26 mouse cellular contexts compared by ENCODE assay signal in genomic region chr11:106760511-106760910, GRCm38 (mm10). TPM values are rescaled to one million over a fixed set of nuclear protein-coding genes. Genes with fewer than 3 reads are reported as not detected.
A peak's percentile ranks its signal among the peaks of the same experiment; 100 is the strongest.
DNase-seq lines count a peak whose midpoint lies in the region; ATAC-seq and TF ChIP-seq lines count a peak whose summit lies in the region.
"Had no signal": no experiment of that assay in that cellular context is flagged by ENCODE, and none has a peak within 500 bp of the region (broad histone marks: within the 10 kb centered on the region; RNA-seq: fewer than 3 reads in every experiment).

No protein-coding gene starts in this region.

- no peak for TF ChIP-seq CTCF in CH12.LX (conservative IDR thresholded peaks at IDR 0.05 in 1 of 2, IDR thresholded peaks at IDR 0.05 in 1 of 2; ENCODE audit: low read depth in 2 of 2, low read length in 2 of 2)
- TF ChIP-seq CTCF in bone marrow, adult 2 months (IDR thresholded peaks at IDR 0.05; ENCODE audit: control insufficient read depth, insufficient read depth, low read length): no peak

- H3K27ac ChIP-seq in hindbrain, embryonic 10.5 days: 0 out of 2 replicates have a peak overlapping the region, but pooled peaks have one; percentile 0
- no peak overlapping the region for H3K27ac ChIP-seq in hindbrain, embryonic 13.5 days
- H3K27ac ChIP-seq in CH12.LX (ENCODE audit: insufficient read depth, low read depth): peak overlapping the region; percentile 99
- peak overlapping the region; percentile 92 for H3K27ac ChIP-seq in bone marrow, adult 2 months (ENCODE audit: control insufficient read depth, insufficient read depth, low read depth, low read length, poor library complexity)
- no peak overlapping the region for H3K27ac ChIP-seq in forebrain, embryonic 14.5 days (ENCODE audit: low read depth, low read length)
- H3K27ac ChIP-seq: intestine, embryonic 15.5 days; neural tube, embryonic 13.5 days; stomach, postnatal 0 days had no signal

- in situ Hi-C loops in CH12.LX (cut with MboI; ENCODE audit: low pct_ligation_motif_present, low pct_unique_long_range_greater_than_20kb, low sequenced_read_pairs): loop anchor here (25.0 kb wide), 1 partner anchor 448 kb away; the partner anchor contains the start of genes Cd79b and Gh

- H3K9me3 ChIP-seq in hindbrain, embryonic 10.5 days: no peaks in the 10 kb centered on the region
- no peaks in the 10 kb centered on the region for H3K9me3 ChIP-seq in hindbrain, embryonic 13.5 days
- H3K9me3 ChIP-seq in megakaryocyte, embryonic 14.5 days: 0 out of 2 replicates have a peak, but pooled peaks cover 10% of the 10 kb centered on the region
- peaks cover 3% of the 10 kb centered on the region for H3K9me3 ChIP-seq in CH12.LX (replicated peaks; ENCODE audit: low read length)
- H3K9me3 ChIP-seq in forebrain, embryonic 14.5 days (replicated peaks; ENCODE audit: control insufficient read depth, low read length): no peaks in the 10 kb centered on the region
- H3K9me3 ChIP-seq: embryonic facial prominence, embryonic 10.5 days; intestine, embryonic 15.5 days; neural tube, embryonic 13.5 days had no signal

- dilution Hi-C loops in CH12.LX (cut with MboI; ENCODE audit: extremely low pct_ligation_motif_present, extremely low pct_unique_long_range_greater_than_20kb, low sequenced_read_pairs): no loop called here

- no peak for TF ChIP-seq EP300 in CH12.LX (IDR thresholded peaks at IDR 0.05; ENCODE audit: low read length)

- H3K4me2 ChIP-seq in hindbrain, embryonic 13.5 days: no peak overlapping the region
- no peak overlapping the region for H3K4me2 ChIP-seq in CH12.LX (ENCODE audit: insufficient read depth, low read depth, poor library complexity, severe bottlenecking)
- no peak overlapping the region for H3K4me2 ChIP-seq in forebrain, embryonic 14.5 days (ENCODE audit: low read length)
- H3K4me2 ChIP-seq: intestine, embryonic 15.5 days; neural tube, embryonic 13.5 days had no signal

- H3K36me3 ChIP-seq in hindbrain, embryonic 10.5 days: peaks cover 14% of the 10 kb centered on the region
- 0 out of 2 replicates have a peak, but pooled peaks cover 3% of the 10 kb centered on the region for H3K36me3 ChIP-seq in hindbrain, embryonic 13.5 days
- peaks cover 34% of the 10 kb centered on the region for H3K36me3 ChIP-seq in megakaryocyte, embryonic 14.5 days (replicated peaks; ENCODE audit: low read length)
- peaks cover 26 to 53% of the 10 kb centered on the region in 2 experiments for H3K36me3 ChIP-seq in CH12.LX (replicated peaks in 1 of 2; ENCODE audit: control insufficient read depth in 1 of 2, insufficient read depth in 1 of 2, low read length in 1 of 2)
- 0 out of 2 replicates have a peak, but pooled peaks cover 3% of the 10 kb centered on the region for H3K36me3 ChIP-seq in forebrain, embryonic 14.5 days (ENCODE audit: control insufficient read depth, insufficient read depth, low read length)
- H3K36me3 ChIP-seq: neural tube, embryonic 13.5 days had no signal

- no peaks in the 10 kb centered on the region for H3K27me3 ChIP-seq in hindbrain, embryonic 10.5 days (ENCODE audit: insufficient read depth, poor library complexity, severe bottlenecking)
- no peaks in the 10 kb centered on the region for H3K27me3 ChIP-seq in hindbrain, embryonic 13.5 days
- peaks cover 9% of the 10 kb centered on the region for H3K27me3 ChIP-seq in megakaryocyte, embryonic 14.5 days (replicated peaks)
- H3K27me3 ChIP-seq in CH12.LX (replicated peaks): no peaks in the 10 kb centered on the region
- no peaks in the 10 kb centered on the region for H3K27me3 ChIP-seq in forebrain, embryonic 14.5 days (replicated peaks; ENCODE audit: control insufficient read depth, insufficient read depth, low read length)
- H3K27me3 ChIP-seq: intestine, embryonic 15.5 days; neural tube, embryonic 13.5 days had no signal

- ATAC-seq in hindbrain, embryonic 13.5 days (ENCODE audit: low FRiP score): no peak
- ATAC-seq in megakaryocyte, adult 5-6 weeks (ENCODE audit: poor library complexity, severe bottlenecking): no peak
- no peak for ATAC-seq in forebrain, embryonic 14.5 days
- ATAC-seq: activated CD4-positive, CD25-positive, alpha-beta regulatory T cell, adult 4 months; forebrain, embryonic 16.5 days; hindbrain, embryonic 16.5 days; intestine, embryonic 15.5 days; lung, postnatal 0 days had no signal

- TF ChIP-seq RAD21 in CH12.LX (IDR thresholded peaks at IDR 0.05; ENCODE audit: low read depth, low read length): no peak

- H3K9ac ChIP-seq in hindbrain, embryonic 13.5 days: no peak overlapping the region
- 0 out of 2 replicates have a peak overlapping the region, but pooled peaks have one; percentile 79 for H3K9ac ChIP-seq in CH12.LX (ENCODE audit: insufficient read depth, low read depth)
- no peak overlapping the region for H3K9ac ChIP-seq in forebrain, embryonic 14.5 days (ENCODE audit: low read length)
- H3K9ac ChIP-seq: intestine, embryonic 15.5 days; neural tube, embryonic 13.5 days had no signal

- no peaks in the 10 kb centered on the region for H3K79me2 ChIP-seq in CH12.LX (replicated peaks; ENCODE audit: control insufficient read depth, extremely low read depth, insufficient read depth, poor library complexity, severe bottlenecking)

- H3K4me3 ChIP-seq in hindbrain, embryonic 10.5 days: no peak overlapping the region
- H3K4me3 ChIP-seq in hindbrain, embryonic 13.5 days: no peak overlapping the region
- H3K4me3 ChIP-seq in megakaryocyte, embryonic 14.5 days (replicated peaks): peak overlapping the region; percentile 65
- peak overlapping the region in 1 of 3 experiments; percentile 6 for H3K4me3 ChIP-seq in CH12.LX (replicated peaks in 1 of 3; ENCODE audit: low read depth in 2 of 3, low read length in 2 of 3, poor library complexity in 1 of 3)
- no peak overlapping the region for H3K4me3 ChIP-seq in bone marrow, adult 2 months (replicated peaks; ENCODE audit: control insufficient read depth, low read depth, low read length)
- no peak overlapping the region for H3K4me3 ChIP-seq in forebrain, embryonic 14.5 days (ENCODE audit: low read depth, low read length)
- H3K4me3 ChIP-seq: embryonic facial prominence, embryonic 10.5 days; intestine, embryonic 15.5 days; myocyte; neural tube, embryonic 13.5 days had no signal

- peaks cover 15% of the 10 kb centered on the region for H3K4me1 ChIP-seq in hindbrain, embryonic 10.5 days (replicated peaks)
- peaks cover 17% of the 10 kb centered on the region for H3K4me1 ChIP-seq in hindbrain, embryonic 13.5 days (replicated peaks)
- H3K4me1 ChIP-seq in megakaryocyte, embryonic 14.5 days: peaks cover 71% of the 10 kb centered on the region
- peaks cover 45 to 80% of the 10 kb centered on the region in 2 experiments for H3K4me1 ChIP-seq in CH12.LX (ENCODE audit: control insufficient read depth in 1 of 2, insufficient read depth in 2 of 2)
- H3K4me1 ChIP-seq in bone marrow, adult 2 months (ENCODE audit: control insufficient read depth, insufficient read depth, low read length): peaks cover 24% of the 10 kb centered on the region
- H3K4me1 ChIP-seq in forebrain, embryonic 14.5 days (ENCODE audit: control insufficient read depth, insufficient read depth, low read length): no peaks in the 10 kb centered on the region

- no peak for TF ChIP-seq POLR2A in CH12.LX (IDR thresholded peaks at IDR 0.05; ENCODE audit: low read depth, low read length)
- no peak for TF ChIP-seq POLR2A in bone marrow, adult 2 months (IDR thresholded peaks at IDR 0.05; ENCODE audit: borderline replicate concordance, control insufficient read depth, low read depth, low read length)

- 92% methylated on average over 5 of the region's 5 CpGs for WGBS in hindbrain, embryonic 10.5 days
- 91% methylated on average over 5 of the region's 5 CpGs for WGBS in hindbrain, embryonic 13.5 days
- 66% methylated on average over 5 of the region's 5 CpGs for WGBS in bone marrow, adult 2 months
- WGBS in forebrain, embryonic 14.5 days: 94% methylated on average over 5 of the region's 5 CpGs

- DNase-seq in hindbrain, embryonic 10.5 days (ENCODE audit: low spot score): no peak
- no peak for DNase-seq in CH12.LX (ENCODE audit: extremely low read depth)
- DNase-seq in forebrain, embryonic 14.5 days (ENCODE audit: low spot score): no peak
- DNase-seq: adrenal gland, adult 8-10 months; cerebellum, adult 8-10 months; gastrocnemius, postnatal 10 days; heart, postnatal 4 days; kidney, adult 8-10 months; kidney, postnatal 10 days; midbrain, embryonic 14.5 days; thymus, adult 2 months; thymus, postnatal 4 days had no signal

RNA-seq across cellular contexts. Expression of gene Milr1, which starts 9.5 kb away (rescaled TPM):
- 0.93 and 1.6 TPM in 2 replicates for polyA plus RNA-seq in hindbrain, embryonic 10.5 days (2016; fragmentation: Nextera tagmentation; extraction: Ambion mirVana)
- polyA plus RNA-seq in hindbrain, embryonic 13.5 days (2015; fragmentation: Nextera tagmentation; extraction: Ambion mirVana): 0.78 and 1.3 TPM in 2 replicates
- polyA plus RNA-seq in megakaryocyte, embryonic 14.5 days (2012; ENCODE audit: insufficient read depth, low replicate concordance): 1.2 TPM in 1 of 2 replicates, not detected in the other
- total RNA-seq in megakaryocyte, adult 5-6 weeks (2015): 195 and 212 TPM in 2 replicates
- 204 and 237 TPM in 2 replicates for total RNA-seq in megakaryocyte, adult 5-6 weeks (2017)
- total RNA-seq in CH12.LX (2012; rRNA removed): 22.0 and 28.1 TPM in 2 replicates
- total RNA-seq in CH12.LX (2014; rRNA removed): 41.2 and 50.1 TPM in 2 replicates
- polyA plus RNA-seq in CH12.LX (2012; ENCODE audit: insufficient read length, low read depth): 33.1 and 35.4 TPM in 2 replicates
- 8.9 and 38.3 TPM in 2 replicates for polyA plus RNA-seq in bone marrow, adult 2 months (2011; ENCODE audit: insufficient read depth, insufficient read length, low replicate concordance, missing spikeins)
- 0.61 and 0.78 TPM in 2 replicates for polyA plus RNA-seq in forebrain, embryonic 14.5 days (2014; fragmentation: Nextera tagmentation; extraction: Ambion mirVana)
- total RNA-seq: layer of hippocampus, postnatal 25 days had no signal

RNA-seq across cellular contexts. Expression of gene Pecam1, which starts 10.1 kb away (rescaled TPM):
- polyA plus RNA-seq in hindbrain, embryonic 10.5 days (2016; fragmentation: Nextera tagmentation; extraction: Ambion mirVana): 17.3 and 18.3 TPM in 2 replicates
- polyA plus RNA-seq in hindbrain, embryonic 13.5 days (2015; fragmentation: Nextera tagmentation; extraction: Ambion mirVana): 17.4 and 17.6 TPM in 2 replicates
- 1.3 and 13.6 TPM in 2 replicates for polyA plus RNA-seq in megakaryocyte, embryonic 14.5 days (2012; ENCODE audit: insufficient read depth, low replicate concordance)
- 25.0 and 26.2 TPM in 2 replicates for total RNA-seq in megakaryocyte, adult 5-6 weeks (2015)
- 22.6 and 24.4 TPM in 2 replicates for total RNA-seq in megakaryocyte, adult 5-6 weeks (2017)
- total RNA-seq in CH12.LX (2012; rRNA removed): 19.2 and 22.3 TPM in 2 replicates
- total RNA-seq in CH12.LX (2014; rRNA removed): 18.4 and 20.4 TPM in 2 replicates
- 18.9 and 19.2 TPM in 2 replicates for polyA plus RNA-seq in CH12.LX (2012; ENCODE audit: insufficient read length, low read depth)
- 21.7 and 33.5 TPM in 2 replicates for polyA plus RNA-seq in bone marrow, adult 2 months (2011; ENCODE audit: insufficient read depth, insufficient read length, low replicate concordance, missing spikeins)
- 15.0 and 16.8 TPM in 2 replicates for polyA plus RNA-seq in forebrain, embryonic 14.5 days (2014; fragmentation: Nextera tagmentation; extraction: Ambion mirVana)

RNA-seq across cellular contexts. Expression of gene Polg2, which starts 18.8 kb away (rescaled TPM):
- polyA plus RNA-seq in hindbrain, embryonic 10.5 days (2016; fragmentation: Nextera tagmentation; extraction: Ambion mirVana): 8.1 and 10.1 TPM in 2 replicates
- polyA plus RNA-seq in hindbrain, embryonic 13.5 days (2015; fragmentation: Nextera tagmentation; extraction: Ambion mirVana): 9.1 and 9.7 TPM in 2 replicates
- 0.62 TPM in 1 of 2 replicates, not detected in the other for polyA plus RNA-seq in megakaryocyte, embryonic 14.5 days (2012; ENCODE audit: insufficient read depth, low replicate concordance)
- 11.6 and 13.3 TPM in 2 replicates for total RNA-seq in megakaryocyte, adult 5-6 weeks (2015)
- total RNA-seq in megakaryocyte, adult 5-6 weeks (2017): 7.8 and 11.1 TPM in 2 replicates
- 12.5 and 13.3 TPM in 2 replicates for total RNA-seq in CH12.LX (2012; rRNA removed)
- total RNA-seq in CH12.LX (2014; rRNA removed): 12.3 and 15.3 TPM in 2 replicates
- 11.5 and 12.1 TPM in 2 replicates for polyA plus RNA-seq in CH12.LX (2012; ENCODE audit: insufficient read length, low read depth)
- polyA plus RNA-seq in bone marrow, adult 2 months (2011; ENCODE audit: insufficient read depth, insufficient read length, low replicate concordance, missing spikeins): 4.9 and 6.1 TPM in 2 replicates
- 9.1 and 10.1 TPM in 2 replicates for polyA plus RNA-seq in forebrain, embryonic 14.5 days (2014; fragmentation: Nextera tagmentation; extraction: Ambion mirVana)

RNA-seq across cellular contexts. Expression of gene Ddx5, which starts 28.5 kb away (rescaled TPM):
- 285 and 301 TPM in 2 replicates for polyA plus RNA-seq in hindbrain, embryonic 10.5 days (2016; fragmentation: Nextera tagmentation; extraction: Ambion mirVana)
- polyA plus RNA-seq in hindbrain, embryonic 13.5 days (2015; fragmentation: Nextera tagmentation; extraction: Ambion mirVana): 431 and 450 TPM in 2 replicates
- 1,300 and 3,413 TPM in 2 replicates for polyA plus RNA-seq in megakaryocyte, embryonic 14.5 days (2012; ENCODE audit: insufficient read depth, low replicate concordance)
- 755 and 789 TPM in 2 replicates for total RNA-seq in megakaryocyte, adult 5-6 weeks (2015)
- 996 and 1,155 TPM in 2 replicates for total RNA-seq in megakaryocyte, adult 5-6 weeks (2017)
- total RNA-seq in CH12.LX (2012; rRNA removed) (269 and 351 TPM in 2 replicates), CH12.LX (2014; rRNA removed) (505 and 574 TPM in 2 replicates)
- polyA plus RNA-seq in CH12.LX (2012; ENCODE audit: insufficient read length, low read depth): 1,169 and 1,328 TPM in 2 replicates
- polyA plus RNA-seq in bone marrow, adult 2 months (2011; ENCODE audit: insufficient read depth, insufficient read length, low replicate concordance, missing spikeins): 448 and 600 TPM in 2 replicates
- polyA plus RNA-seq in forebrain, embryonic 14.5 days (2014; fragmentation: Nextera tagmentation; extraction: Ambion mirVana): 504 and 550 TPM in 2 replicates

RNA-seq across cellular contexts. Expression of gene Cep95, which starts 28.5 kb away (rescaled TPM):
- polyA plus RNA-seq in hindbrain, embryonic 10.5 days (2016; fragmentation: Nextera tagmentation; extraction: Ambion mirVana): 14.8 and 20.2 TPM in 2 replicates
- 15.7 and 18.2 TPM in 2 replicates for polyA plus RNA-seq in hindbrain, embryonic 13.5 days (2015; fragmentation: Nextera tagmentation; extraction: Ambion mirVana)
- polyA plus RNA-seq in megakaryocyte, embryonic 14.5 days (2012; ENCODE audit: insufficient read depth, low replicate concordance): 2.0 TPM in 1 of 2 replicates, not detected in the other
- total RNA-seq in megakaryocyte, adult 5-6 weeks (2015): 15.8 and 16.5 TPM in 2 replicates
- 12.2 and 18.6 TPM in 2 replicates for total RNA-seq in megakaryocyte, adult 5-6 weeks (2017)
- 17.2 and 17.5 TPM in 2 replicates for total RNA-seq in CH12.LX (2012; rRNA removed)
- total RNA-seq in CH12.LX (2014; rRNA removed): 21.7 and 24.4 TPM in 2 replicates
- polyA plus RNA-seq in CH12.LX (2012; ENCODE audit: insufficient read length, low read depth): 19.3 and 25.3 TPM in 2 replicates
- 39.6 and 53.9 TPM in 2 replicates for polyA plus RNA-seq in bone marrow, adult 2 months (2011; ENCODE audit: insufficient read depth, insufficient read length, low replicate concordance, missing spikeins)
- 12.2 and 14.2 TPM in 2 replicates for polyA plus RNA-seq in forebrain, embryonic 14.5 days (2014; fragmentation: Nextera tagmentation; extraction: Ambion mirVana)

Comparison
In these comparisons a context has a peak if more than half of its experiments do, and no peak if none do; other contexts are left out.
1. H3K27ac ChIP-seq: peak in hindbrain, embryonic 10.5 days (single experiment), CH12.LX (single experiment) and bone marrow, adult 2 months (single experiment); none in hindbrain, embryonic 13.5 days (single experiment) and forebrain, embryonic 14.5 days (single experiment).